Mouse (Mus musculus) ES-E14 (cell line): ENCODE results near the gene Gcg.

Experiments used
- CHD2 ChIP-seq: IDR thresholded peaks from 2 replicates; pipeline ENCODE4 v1.6.1; 2014; ENCODE audit warnings: mild to moderate bottlenecking, low read depth, low read length, inconsistent platforms
- HCFC1 ChIP-seq: IDR thresholded peaks from 2 replicates; pipeline ENCODE4 v1.6.1; 2012; ENCODE audit warnings: low read length, inconsistent platforms, borderline replicate concordance; ENCODE audit not compliant: insufficient read depth
- MAFK ChIP-seq: IDR thresholded peaks from 2 replicates; pipeline ENCODE4 v1.6.1; 2014; ENCODE audit warnings: mild to moderate bottlenecking, low read depth, low read length, inconsistent platforms; ENCODE audit not compliant: insufficient read depth
- ZNF384 ChIP-seq: IDR thresholded peaks from 2 replicates; pipeline ENCODE4 v1.6.1; 2012; ENCODE audit warnings: low read depth, low read length, inconsistent platforms

DNA sequence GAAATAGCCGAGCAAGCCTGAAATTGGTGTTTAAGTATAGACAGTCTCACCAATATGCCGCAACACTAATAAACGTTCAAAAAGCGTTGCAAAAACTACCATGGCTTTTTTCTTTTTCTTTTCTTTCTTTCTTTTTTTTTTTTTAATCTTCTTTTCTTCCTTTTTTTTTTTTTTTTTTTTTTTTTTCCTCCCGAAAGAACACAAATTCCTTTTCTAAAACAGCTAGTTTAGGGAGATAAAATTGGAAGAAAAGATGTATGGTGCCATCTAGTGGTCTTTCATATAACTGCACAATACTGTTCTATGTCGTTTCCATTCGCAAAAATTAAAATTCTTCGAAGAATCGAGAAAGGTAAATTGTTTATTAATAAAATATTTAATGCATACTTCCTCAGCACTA lies 25.4 kb downstream of the Gcg start:
- no peak for TF ChIP-seq CHD2
- TF ChIP-seq HCFC1, result no peak
- no peak for TF ChIP-seq MAFK
- peak; percentile 89 for TF ChIP-seq ZNF384
